Mouse (Mus musculus) CD4-positive, CD25-positive, alpha-beta regulatory T cell, adult 4 months (primary cell): ENCODE results near the gene Duoxa1. TPM values are rescaled to one million over a fixed set of nuclear protein-coding genes. Genes with fewer than 3 reads are reported as not detected.
"Not testable (repeated sequence)": the region's sequence is repeated elsewhere in the genome, so short reads cannot be mapped to it uniquely, and the experiment has no call there.

Experiments
- ATAC-seq: one replicate; pipeline ENCODE4 v1.8.0; 2017
- polyA plus RNA-seq, 2 experiments: library from polyadenylated mRNA; unstranded; fragments of 100-300 nt; shearing (Covaris generic); gene quantifications; one replicate each; pipeline ENCODE4 v1.2.1; 2017

The Duoxa1 gene
- polyA plus RNA-seq, 2 experiments from 2014 or later: not detected

DNA sequence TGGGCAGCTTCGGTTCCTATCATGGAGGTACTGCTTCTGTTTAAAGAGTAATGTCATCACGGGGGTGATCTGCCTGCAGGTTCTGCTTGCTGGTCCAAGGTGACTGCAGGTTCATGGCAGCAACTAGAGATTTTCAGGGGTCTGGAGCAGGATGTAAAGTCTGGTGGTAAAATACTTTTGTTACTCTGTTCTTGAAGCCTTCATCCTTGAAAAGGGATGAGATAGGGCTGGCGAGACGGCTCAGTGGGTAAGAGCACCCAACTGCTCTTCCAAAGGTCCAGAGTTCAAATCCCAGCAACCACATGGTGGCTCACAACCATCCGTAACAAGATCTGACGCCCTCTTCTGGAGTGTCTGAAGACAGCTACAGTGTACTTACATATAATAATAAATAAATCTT is 16.8 kb upstream of the Duoxa1 start:
- ATAC-seq: not testable (repeated sequence)

DNA sequence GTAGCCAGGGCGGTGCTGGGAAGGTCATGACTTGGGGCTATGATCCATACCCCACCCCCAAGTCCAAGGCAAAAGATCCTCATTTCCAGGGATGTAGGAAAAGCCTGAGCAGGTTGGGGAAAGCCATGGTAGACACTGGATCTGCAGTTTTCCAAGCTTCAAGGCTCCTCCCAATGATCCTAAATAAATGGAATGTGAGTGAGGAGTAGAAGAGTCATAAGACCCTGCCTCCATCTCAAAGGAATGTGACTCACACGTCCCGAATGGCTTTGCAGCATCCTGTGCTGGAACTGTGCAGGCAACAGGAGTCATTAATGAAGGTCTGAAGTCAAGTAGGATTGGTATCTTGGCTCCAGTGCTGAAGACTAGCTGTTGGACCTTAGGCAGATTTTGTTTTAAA is 14.5 kb upstream of the Duoxa1 start:
- no peak for ATAC-seq

DNA sequence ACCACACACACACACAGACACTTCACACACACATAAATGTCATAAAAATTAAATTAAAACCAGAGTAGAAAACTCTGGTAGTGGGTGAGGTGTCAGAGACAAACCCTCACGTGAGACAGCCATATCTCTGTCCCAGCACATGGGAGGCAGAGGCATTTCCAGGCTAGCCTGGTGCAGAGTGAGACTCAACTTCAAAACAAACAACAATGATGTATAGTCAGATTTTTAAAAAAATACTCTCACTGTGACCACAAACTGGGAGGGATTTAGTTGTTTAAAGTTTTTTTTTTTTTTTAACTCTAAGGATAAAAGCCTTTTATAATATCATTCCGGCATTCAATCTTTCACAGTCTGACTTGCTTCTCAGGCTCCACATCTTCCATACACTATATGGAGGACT is 11.8 kb upstream of the Duoxa1 start:
- ATAC-seq: no peak

DNA sequence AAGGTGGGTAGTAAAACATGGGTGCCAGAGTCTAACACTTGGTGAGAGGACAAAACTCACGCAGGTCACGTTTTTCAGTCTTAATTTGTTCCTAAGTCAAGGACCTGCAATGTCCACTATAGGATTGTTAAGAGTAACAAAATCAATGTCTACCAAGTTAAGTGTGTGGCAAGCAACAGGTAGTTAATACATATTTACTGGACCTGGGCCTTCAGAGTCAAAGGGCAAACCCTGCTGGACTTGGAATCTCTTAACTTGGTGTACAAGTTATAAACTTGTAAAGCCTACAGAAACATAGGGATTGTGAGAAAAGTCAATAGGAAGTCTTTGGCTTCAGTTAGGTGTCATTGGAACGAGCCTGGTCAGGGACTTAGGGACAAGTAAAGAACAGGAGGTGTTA is 11.1 kb upstream of the Duoxa1 start:
- ATAC-seq: no peak

DNA sequence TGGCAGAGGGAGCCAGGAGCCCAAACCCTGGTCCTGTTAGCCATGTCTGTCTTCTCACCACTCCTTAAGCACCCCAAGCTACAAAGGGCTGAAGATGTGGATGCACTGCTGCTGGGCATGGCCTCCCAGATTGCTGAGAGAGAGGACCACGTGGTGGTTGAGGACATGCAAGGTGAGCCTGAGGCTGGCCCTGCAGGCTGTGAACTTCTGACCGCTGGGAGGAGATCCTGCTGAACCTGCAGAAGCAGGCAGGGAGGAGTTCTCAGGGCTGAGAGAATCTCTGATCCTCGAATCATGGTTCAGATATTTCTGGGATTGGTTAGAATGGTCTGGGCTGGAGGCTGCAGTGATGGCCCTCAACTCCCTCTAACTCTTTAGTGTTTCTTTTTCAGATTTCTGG is 10.4 kb upstream of the Duoxa1 start:
- no peak for ATAC-seq

DNA sequence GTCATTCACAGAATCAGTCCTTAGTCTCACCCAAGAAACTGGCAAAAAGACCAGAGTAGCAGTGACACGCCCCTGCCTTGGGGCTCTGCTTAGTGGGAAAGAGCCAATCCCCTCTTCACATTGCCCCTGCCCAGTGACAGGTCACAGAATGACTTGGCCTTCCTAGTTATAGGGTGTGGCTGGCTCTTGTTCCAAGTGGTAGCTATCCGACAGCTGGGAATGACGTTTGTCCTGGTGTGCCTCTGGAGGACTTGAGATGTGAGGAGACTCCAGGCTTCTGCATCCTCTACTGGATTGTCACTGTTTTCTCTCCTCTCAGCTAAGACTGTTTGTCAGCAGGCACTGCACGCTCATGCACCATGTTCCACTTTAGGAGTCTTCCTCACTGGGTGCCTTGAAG is 3.9 kb upstream of the Duoxa1 start:
- ATAC-seq: no peak

DNA sequence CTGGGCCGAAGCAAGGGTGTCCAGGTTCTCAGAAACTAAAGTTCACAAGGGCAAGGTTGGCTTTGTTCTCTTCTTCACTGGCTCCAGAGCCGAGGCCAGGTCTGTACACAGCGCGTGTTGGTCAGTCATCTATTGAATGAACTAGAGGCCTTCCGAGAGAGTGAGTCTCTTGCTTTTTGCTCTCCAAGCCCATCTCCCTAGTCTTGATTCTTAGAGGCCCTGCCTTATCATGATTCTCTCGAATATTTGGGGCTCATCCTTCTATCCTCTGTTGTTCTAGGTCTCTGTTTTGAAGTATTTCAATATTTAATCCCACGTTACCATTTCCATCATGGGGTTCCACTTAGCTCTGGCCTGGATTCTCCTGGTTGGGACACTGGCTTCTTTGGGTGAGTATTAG is 1.8 kb upstream of the Duoxa1 start, which contains the start of gene Duox1:
Duox1 (plus strand) TSS at position 301 of the 400 bp plus-strand sequence.
- ATAC-seq: no peak

DNA sequence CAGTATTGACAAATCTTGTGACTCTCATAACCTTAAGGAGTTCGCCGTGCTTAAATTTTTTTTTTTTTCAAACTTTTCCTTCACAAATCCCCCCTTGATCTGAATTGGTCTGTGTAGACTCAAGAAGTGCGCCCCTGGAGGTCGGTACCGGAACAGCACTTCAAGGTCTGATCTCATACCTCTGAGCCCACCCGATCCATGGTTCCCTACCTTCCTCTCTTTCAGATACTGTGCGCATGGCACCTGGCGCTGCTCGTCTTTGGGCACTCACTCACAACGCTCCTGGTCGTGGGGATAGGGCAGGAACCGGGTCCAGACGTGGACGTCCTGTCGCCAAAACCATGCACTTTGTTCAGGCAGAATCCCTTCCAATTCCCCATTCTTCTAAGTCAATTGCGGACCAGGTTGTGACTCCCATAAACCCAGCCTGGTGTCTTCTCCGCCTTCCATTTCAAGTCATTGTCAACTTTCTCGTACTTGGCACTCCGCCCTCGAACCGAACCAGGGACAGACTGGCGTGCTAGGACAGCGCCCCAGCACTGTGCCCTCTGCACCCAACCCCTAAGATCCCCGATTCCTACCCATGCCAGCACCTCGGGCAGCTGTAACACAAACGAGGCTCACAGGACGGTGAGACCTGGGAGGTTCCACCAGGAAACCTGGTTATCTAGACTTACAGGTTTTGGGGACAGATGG is 660 bp downstream of the Duoxa1 start:
- ATAC-seq: peak; percentile 73

DNA sequence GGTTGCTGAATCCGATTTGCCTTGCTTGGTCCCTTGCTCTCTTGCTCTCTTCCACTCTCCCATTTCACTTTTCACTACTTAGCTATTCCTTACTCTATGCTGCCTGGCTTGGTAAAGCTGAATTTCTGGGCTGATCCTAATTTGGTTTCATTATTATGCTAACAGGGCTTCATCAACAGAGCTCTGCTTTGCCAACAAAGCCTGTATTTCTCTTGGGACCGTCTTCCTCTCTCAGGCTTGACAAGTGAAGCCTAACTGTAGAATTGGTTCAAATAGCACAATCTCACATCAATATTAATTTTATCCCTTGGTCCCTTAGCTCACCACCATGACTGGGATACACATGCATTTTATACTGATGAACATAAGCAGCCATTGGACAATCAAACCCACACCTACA is 2.0 kb downstream of the Duoxa1 start:
- ATAC-seq: no peak

DNA sequence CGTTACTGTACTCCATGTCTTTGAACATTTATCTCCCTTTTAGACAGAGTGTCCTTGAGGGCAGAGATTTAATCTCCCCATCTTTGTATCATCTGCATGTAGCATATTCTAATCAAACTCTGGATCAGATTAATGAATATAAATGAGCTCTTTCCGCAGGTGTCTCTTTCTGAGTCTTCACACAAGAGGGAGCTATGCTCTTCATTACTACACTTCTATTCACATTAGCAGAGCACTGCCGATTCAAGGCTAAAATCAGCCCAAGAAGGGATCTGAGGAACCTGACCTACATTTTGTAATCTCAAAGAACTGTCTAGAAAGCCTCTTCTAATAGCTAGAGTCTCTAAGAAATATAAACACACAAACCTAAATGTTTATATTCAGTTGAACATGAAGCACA is 3.9 kb downstream of the Duoxa1 start:
- no peak for ATAC-seq

DNA sequence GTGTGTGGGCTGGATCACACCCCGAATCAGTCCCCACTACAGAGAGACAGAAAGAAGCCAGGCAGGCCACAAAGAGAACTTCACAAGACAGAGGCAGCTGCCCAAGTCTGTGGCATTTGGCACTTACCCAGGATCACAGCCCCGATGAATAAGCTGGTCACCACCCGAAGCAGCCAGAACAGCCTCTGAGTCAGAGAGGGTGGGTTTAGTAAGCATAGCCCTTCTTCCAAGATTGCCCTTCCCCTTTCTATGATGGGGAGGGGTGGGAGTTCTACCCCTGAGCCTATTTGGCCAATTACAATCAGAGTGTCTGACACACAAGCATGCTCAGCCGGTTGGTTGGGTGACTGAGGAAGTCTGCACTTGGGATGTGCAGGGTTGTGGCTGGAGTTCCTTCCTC is 7.3 kb downstream of the Duoxa1 start:
- ATAC-seq: no peak

DNA sequence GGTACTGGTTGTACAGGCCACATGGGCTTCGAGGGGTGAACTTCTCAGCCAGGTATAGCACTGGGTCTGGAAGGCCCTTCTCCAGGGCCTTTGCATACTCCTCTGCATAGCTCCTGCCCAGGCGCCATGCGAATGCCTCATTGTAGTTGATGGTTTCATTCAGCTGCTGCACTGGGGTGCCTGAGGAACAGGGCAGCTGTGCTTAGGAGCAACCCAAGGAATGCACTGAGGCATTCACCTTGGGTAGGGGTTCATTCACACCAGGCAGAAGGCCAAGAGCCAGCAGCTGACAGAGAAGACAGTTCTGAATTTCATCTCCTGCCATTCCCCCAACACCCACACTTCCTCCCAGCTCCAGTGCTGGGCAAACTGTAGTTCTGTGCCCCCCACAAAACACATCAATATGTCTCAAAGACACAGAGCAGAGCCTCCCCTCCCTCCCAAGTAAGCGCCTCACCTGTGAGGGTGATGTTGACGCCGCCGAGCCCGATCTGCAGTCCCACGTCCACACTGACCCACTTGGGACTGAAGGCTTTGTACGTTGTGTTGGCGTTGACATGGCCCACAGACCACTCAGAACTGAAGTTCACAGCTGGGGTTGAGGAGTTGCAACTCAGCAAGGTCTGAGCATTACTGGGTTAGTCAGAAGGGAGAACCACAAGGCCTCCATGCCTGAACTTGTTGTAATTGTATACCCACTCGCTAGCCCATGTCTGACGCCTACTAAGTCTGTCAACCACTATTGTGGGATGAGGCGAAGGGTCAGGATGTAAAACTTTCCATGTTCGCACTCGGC is 8.2 kb downstream of the Duoxa1 start:
- ATAC-seq: no peak

DNA sequence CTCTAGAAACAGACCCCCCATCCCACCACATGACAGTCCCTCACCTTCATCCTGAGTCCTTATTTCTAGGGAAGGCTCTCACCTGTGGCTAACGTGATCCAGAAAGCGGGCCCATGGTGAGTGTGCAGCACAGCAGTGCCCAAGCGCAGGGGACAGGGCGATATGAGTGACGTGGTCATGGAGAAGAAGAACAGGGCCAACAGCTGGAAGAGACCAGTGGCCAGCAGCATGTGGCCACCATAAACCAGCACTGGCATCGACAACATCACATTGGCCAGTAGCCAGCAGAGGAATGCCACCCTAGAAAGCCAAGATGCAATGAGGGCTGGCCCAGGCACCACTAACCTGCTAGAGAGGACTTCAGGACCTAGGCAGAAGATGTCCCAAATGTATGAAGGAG is 9.0 kb downstream of the Duoxa1 start:
- no peak for ATAC-seq

DNA sequence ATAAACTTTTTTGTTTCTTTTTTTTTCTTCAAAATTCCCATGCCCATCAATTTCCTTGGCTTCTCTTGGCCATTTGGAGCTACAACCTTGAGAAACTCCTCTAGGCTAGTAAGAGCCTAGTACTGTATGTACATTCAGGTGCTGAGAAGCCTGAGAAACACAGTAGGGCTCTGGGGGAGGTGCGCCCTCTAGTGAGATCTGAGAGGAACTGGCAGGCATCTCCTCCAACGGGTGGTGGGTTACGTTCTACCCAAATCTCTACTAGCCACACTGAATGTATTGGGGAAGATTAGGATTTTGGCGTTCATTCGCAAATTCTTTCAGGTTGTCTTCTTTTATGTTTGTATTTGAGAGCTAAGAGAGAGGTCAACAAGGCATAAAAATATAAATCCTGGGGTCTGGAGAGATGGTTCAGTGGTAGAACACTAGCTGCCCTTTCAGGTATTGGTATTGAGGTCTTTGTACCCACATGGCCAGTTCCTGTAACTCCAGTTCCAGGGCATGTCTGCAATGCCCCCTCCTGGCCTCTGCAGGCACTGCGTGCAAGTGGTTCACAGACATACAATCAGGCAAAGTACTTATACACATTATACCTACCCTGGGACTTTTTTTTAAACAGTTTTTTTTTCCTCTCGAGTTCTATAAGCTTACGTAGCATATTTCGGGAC is 10.8 kb downstream of the Duoxa1 start:
- ATAC-seq: peak; percentile 70

DNA sequence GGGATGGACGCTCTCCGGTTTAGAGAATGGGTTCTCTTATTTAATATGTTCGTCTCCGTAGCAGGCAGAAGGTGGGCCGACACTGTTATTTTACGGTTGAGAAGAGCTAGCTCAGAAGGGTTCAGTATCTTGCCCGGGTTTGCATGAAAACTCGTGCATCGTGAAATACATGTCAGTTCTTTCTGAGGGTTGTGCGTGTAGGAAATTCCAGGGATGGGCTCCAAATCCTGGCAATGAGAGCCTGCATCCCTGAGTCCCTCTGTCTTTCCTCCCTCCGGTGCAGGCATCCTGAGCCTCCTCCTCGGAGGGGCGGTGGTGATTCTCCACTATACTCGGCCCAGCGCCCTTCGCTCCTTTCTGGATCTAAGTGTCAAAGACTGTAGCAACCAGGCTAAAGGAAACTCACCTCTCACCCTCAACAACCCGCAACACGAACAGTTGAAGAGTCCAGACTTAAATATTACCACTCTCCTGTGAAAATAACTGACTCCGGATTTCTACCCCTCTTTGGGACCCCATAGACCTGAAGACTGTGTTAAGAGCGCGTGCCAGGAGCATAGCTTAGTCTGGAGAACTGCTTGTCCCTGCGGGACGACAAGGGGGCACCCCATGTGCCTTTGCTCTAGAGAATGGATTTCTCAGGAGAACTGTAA is 11.5 kb downstream of the Duoxa1 start:
- no peak for ATAC-seq

DNA sequence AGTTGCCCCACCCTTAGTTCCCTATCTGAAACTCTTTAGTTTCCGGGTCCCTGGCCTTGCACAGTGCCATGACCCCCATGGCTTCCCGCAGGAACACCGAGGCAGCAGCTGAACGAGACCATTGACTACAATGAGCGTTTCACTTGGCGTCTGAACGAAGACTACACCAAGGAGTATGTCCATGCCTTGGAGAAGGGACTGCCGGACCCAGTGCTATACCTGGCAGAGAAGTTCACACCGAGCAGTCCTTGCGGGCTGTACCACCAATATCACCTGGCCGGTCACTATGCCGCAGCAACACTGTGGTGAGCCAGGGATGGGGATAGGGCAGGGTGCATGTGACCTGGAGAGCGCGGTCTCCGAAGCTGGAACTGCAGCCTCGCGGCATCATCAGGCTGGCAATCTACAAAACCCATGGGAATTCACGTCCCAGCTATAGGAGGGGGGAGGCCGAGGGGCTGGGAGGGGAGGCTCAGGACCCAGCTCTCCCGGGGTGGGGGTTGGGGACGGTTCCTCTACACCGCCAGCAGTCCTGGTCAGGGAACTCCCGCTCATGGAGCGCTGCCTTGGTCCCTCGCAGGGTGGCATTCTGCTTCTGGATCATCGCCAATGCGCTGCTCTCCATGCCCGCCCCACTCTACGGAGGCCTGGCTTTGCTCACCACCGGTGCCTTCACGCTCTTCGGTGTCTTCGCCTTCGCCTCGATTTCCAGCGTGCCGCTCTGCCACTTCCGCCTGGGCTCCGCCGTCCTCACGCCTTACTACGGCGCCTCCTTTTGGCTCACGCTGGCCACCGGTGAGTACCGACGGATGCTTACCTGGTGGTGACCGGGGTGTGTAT is 12.2 kb downstream of the Duoxa1 start:
- ATAC-seq: peak; percentile 48

DNA sequence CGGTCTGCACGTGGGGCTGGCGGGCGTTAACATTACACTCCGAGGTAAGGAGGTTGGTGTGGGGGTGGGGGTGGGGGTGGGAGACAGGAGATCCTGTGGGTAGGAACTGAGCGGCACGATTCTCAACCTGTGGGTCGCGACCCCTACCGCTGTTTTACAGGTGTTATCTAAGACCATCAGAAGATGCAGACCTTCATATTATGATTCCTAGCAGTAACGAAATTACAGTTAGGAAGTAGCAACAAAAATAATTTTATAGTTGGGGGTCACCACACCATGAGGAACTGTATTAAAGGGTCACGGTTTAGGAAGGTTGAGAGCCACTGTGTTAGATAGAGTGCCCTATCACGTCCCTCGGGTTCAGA is 12.9 kb downstream of the Duoxa1 start:
- ATAC-seq: no peak

DNA sequence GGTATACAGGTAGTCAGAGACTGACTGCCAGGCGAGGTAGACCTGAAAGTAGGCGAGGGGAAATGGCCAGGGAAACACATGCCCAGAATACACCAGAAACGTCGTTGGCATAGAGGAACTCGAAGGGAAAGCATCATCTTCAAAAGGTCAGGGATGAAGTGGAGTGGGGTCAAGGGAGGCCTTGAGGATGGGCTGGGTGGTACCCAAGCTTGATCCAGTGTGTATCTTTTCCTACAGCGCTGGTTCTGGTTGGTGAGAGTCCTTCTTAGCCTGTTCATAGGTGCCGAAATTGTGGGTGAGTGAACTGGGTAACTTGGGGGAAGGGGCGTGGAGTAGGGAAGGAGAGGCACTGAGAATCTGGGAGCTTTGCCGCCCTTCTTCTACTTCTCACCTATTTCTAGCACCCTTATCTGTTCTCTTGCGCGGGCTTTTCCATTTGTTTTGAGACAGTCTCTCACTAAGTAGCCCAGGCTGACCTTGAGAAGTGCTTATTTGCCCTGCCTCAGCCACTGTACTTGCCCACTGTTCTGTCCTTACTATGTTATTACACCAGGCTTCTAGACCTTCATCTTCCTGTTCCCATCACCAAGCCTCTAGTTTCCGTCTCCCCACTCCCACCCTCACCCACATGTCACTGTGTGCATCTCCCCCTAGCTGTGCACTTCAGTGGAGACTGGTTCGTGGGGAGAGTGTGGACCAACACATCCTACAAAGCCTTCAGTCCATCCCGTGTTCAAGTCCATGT is 13.4 kb downstream of the Duoxa1 start:
- ATAC-seq: no peak

DNA sequence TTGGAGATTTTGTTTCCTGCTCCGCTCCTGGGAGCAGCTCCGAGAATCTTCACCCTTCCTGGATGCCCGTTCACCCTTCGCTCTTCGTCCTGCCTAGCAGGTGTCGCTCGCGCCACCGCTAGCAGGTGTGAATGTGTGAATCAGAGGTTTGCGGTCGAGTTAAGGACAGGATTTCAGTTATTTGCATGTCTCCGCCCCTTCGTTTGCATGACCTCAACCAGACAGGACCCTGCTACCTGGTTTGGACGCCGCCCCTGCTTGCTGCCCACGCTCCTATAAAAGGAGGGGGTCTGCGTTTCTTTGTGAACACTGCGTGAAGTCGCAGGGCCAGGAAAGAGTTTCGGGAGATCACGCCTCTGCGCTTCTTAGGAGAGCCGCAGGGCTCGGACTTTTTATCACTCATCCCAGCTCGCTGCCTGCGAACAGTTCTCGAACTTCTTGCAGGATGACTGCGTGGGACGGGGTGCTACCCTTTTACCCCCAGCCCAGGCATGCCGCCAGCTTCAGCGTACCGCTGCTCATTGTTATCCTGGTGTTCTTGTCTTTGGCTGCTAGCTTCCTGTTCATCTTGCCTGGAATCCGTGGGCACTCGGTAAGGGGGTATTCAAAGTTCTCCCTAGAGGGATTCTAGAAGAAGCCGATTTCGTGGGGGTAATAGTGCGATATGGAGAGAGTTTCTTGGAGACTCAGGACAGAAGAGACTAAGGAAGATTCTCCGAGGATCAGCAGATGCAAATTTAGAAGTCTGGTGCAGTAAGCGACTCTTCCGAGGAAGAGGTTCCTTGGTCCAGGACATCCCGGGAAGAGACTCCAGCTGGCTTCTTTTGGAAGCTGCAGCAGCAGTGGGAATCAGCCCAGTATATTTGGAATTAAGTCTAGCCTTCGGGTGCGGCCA is 14.7 kb downstream of the Duoxa1 start, which contains the start of gene Duoxa2:
Duoxa2 (plus strand) TSS at position 305 of the 895 bp plus-strand sequence.
- peak; percentile 33 for ATAC-seq

DNA sequence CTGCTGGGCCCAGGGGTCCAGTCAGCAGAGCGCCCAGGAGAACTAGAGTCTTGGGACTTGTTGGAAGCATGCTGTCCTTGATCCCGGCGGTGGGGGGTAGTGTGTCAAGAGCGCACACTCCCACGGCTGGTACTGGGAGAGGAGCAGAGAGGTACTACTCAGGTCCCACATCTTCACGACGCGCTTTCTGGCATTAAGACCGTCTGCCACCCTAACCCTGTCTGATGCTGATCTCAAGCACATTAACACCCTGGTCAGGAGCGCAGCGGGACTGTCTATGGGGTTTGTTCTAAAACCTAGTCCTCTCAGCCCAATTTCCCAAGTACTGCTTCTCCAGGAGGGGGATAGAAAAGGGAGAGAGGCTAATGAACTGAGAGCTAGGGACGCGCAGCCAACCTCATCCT is 15.4 kb downstream of the Duoxa1 start, which contains the start of gene Duox2:
Duox2 (minus strand) TSS at position 354 of the 404 bp plus-strand sequence.
- no peak for ATAC-seq
